8 mouse cellular contexts compared by ENCODE assay signal in the genomic region with DNA sequence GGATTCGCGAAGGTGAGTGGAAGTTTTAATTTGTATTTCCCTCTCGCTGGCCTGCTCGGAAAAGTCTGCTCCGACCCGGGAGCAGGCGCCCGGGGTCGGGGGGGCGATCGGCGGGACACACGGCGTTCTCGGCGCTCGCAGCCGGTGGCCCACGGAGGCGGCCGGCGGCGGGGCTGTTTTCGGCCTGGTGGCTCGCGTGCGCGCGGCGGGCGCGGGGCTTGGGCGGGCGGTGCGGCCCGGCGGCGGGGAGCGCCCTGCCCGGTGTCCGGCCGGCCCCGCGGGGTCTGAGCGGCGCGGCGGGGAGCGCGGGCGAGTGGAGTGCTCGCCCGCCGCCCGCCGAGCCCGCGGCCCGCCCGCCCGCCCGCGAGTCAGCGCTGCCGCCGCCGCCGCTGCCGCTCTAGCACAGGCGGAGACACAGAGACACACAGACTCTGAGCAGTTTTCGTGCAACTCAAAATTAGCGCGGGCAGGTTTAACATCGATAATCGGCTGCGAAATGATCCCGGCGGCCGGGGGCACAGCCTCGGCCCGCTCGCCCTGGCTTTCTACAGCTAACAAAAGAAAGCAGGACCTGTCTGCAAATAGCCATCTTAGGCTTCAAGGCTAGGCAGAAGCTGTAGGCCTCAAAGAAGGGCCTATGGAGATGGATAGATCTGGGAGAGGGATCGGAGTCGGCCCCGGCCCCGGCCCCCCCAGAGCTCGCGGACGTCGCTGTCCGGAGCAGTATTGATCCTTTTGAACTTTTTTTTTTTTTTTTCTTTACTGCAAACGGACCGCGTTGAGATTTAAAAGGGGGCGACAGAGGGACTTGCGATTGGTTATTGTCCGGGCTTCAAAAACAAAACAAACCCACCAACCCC. TPM values are rescaled to one million over a fixed set of nuclear protein-coding genes. Genes with fewer than 3 reads are reported as not detected.
DNase-seq lines count a peak whose midpoint lies in the region; ATAC-seq and TF ChIP-seq lines count a peak whose summit lies in the region.

No protein-coding gene starts in this region.

- no peaks in the 10 kb centered on the region for H3K9me3 ChIP-seq in ES-Bruce4 (replicated peaks; ENCODE audit: control insufficient read depth, insufficient read depth, low read length, poor library complexity, severe bottlenecking)
- no peaks in the 10 kb centered on the region for H3K9me3 ChIP-seq in forebrain, embryonic 12.5 days
- no peaks in the 10 kb centered on the region for H3K9me3 ChIP-seq in lung, embryonic 16.5 days (ENCODE audit: control insufficient read depth, low read length)

- peak overlapping the region; percentile 98 for H3K27ac ChIP-seq in ES-Bruce4 (ENCODE audit: insufficient read depth, low read length)
- peak overlapping the region; percentile 100 for H3K27ac ChIP-seq in forebrain, embryonic 12.5 days
- H3K27ac ChIP-seq in lung, embryonic 16.5 days (ENCODE audit: low read length), result peak overlapping the region; percentile 100

- DNase-seq in brain, embryonic 14.5 days (ENCODE audit: low read depth), result peak; percentile 75
- DNase-seq in heart, postnatal 25 days (ENCODE audit: low spot score), result peak; percentile 23
- peak; percentile 12 for DNase-seq in layer of hippocampus, adult 9-11 months
- peak; percentile 37 for DNase-seq in right cerebral cortex, adult 18-20 months
- DNase-seq in urinary bladder, postnatal 25 days (ENCODE audit: low spot score), result peak; percentile 59

- intact Hi-C loops in heart, postnatal 25 days (cut with DNase I), result loop anchor here (5.0 to 10.0 kb wide), 5 partner anchors 89 to 526 kb away; no protein-coding TSS in a partner anchor

- no peak for TF ChIP-seq POLR2A in ES-Bruce4 (IDR thresholded peaks at IDR 0.05; ENCODE audit: insufficient read depth, low read length)
- TF ChIP-seq POLR2A in brain, embryonic 14.5 days (IDR thresholded peaks at IDR 0.05; ENCODE audit: borderline replicate concordance, extremely low read depth, insufficient read depth, insufficient read length, poor library complexity, severe bottlenecking), result no peak

- ATAC-seq in forebrain, embryonic 12.5 days (ENCODE audit: low FRiP score), result no peak
- no peak for ATAC-seq in lung, embryonic 16.5 days (ENCODE audit: low read depth)

- WGBS in forebrain, embryonic 12.5 days, result under 1% methylated on average over 70 of the region's 97 CpGs
- under 1% methylated on average over 62 of the region's 97 CpGs for WGBS in lung, embryonic 16.5 days

- H3K4me3 ChIP-seq in ES-Bruce4 (ENCODE audit: low read depth, low read length), result peak overlapping the region; percentile 97
- peak overlapping the region; percentile 92 for H3K4me3 ChIP-seq in forebrain, embryonic 12.5 days (replicated peaks)
- peak overlapping the region; percentile 88 for H3K4me3 ChIP-seq in lung, embryonic 16.5 days (ENCODE audit: low read length)

- H3K9ac ChIP-seq in ES-Bruce4 (ENCODE audit: low read depth, poor library complexity, severe bottlenecking), result peak overlapping the region; percentile 100
- H3K9ac ChIP-seq in forebrain, embryonic 12.5 days, result peak overlapping the region; percentile 99
- H3K9ac ChIP-seq in lung, embryonic 16.5 days (ENCODE audit: low read length), result peak overlapping the region; percentile 100

- TF ChIP-seq CTCF in ES-Bruce4 (IDR thresholded peaks at IDR 0.05; ENCODE audit: low read depth, low read length), result no peak
- no peak for TF ChIP-seq CTCF in brain, embryonic 14.5 days (IDR thresholded peaks at IDR 0.05; ENCODE audit: borderline replicate concordance, extremely low read depth, insufficient read depth, insufficient read length)

- no peaks in the 10 kb centered on the region for H3K4me1 ChIP-seq in ES-Bruce4 (ENCODE audit: control insufficient read depth, insufficient read depth, low read length)
- H3K4me1 ChIP-seq in forebrain, embryonic 12.5 days, result peaks cover 20% of the 10 kb centered on the region
- H3K4me1 ChIP-seq in lung, embryonic 16.5 days (replicated peaks; ENCODE audit: control insufficient read depth, insufficient read depth, low read length), result peaks cover 19% of the 10 kb centered on the region

- H3K27me3 ChIP-seq in ES-Bruce4 (ENCODE audit: control insufficient read depth, insufficient read depth, low read length, poor library complexity, severe bottlenecking), result no peaks in the 10 kb centered on the region
- no peaks in the 10 kb centered on the region for H3K27me3 ChIP-seq in forebrain, embryonic 12.5 days
- no peaks in the 10 kb centered on the region for H3K27me3 ChIP-seq in lung, embryonic 16.5 days (ENCODE audit: control insufficient read depth, insufficient read depth, low read depth, low read length)

- H3K36me3 ChIP-seq in ES-Bruce4 (ENCODE audit: control insufficient read depth, insufficient read depth, low read length, poor library complexity, severe bottlenecking), result no peaks in the 10 kb centered on the region; the same call in 1 of the 2 replicates
- no peaks in the 10 kb centered on the region for H3K36me3 ChIP-seq in forebrain, embryonic 12.5 days (replicated peaks)
- H3K36me3 ChIP-seq in lung, embryonic 16.5 days (ENCODE audit: control insufficient read depth, insufficient read depth, low read length), result peaks cover 2% of the 10 kb centered on the region; the same call in 1 of the 2 replicates

- TF ChIP-seq EP300 in ES-Bruce4 (IDR thresholded peaks at IDR 0.05; ENCODE audit: insufficient read depth, low read depth, low read length), result no peak

- H3K4me2 ChIP-seq in forebrain, embryonic 12.5 days, result peak overlapping the region; percentile 84
- peak overlapping the region; percentile 90 for H3K4me2 ChIP-seq in lung, embryonic 16.5 days (ENCODE audit: low read depth, low read length)

RNA-seq across cellular contexts. Expression of gene Arid2, which starts 0.9 kb away (rescaled TPM):
- polyA plus RNA-seq in ES-Bruce4 (2011; ENCODE audit: insufficient read depth, insufficient read length, low read depth, missing spikeins), result 78.4 and 81.5 TPM in 2 replicates
- polyA plus RNA-seq in brain, embryonic 14.5 days (2012; rRNA removed), result 34.8 and 44.2 TPM in 2 replicates
- polyA plus RNA-seq in forebrain, embryonic 12.5 days (2016; fragmentation: Nextera tagmentation; extraction: Ambion mirVana), result 38.7 and 41.7 TPM in 2 replicates
- total RNA-seq in heart, postnatal 25 days (2021), result 10 to 100 TPM; 21.0 to 26.9 TPM
- 20.8 and 21.5 TPM in 2 replicates for polyA plus RNA-seq in lung, embryonic 16.5 days (2015; fragmentation: Nextera tagmentation; extraction: Ambion mirVana)

Comparison
In these comparisons a context has a peak if more than half of its experiments do, and no peak if none do; other contexts are left out.
1. DNase-seq: peak in every context shown above with its lines; median percentile 75 in brain, embryonic 14.5 days; 59 in urinary bladder, postnatal 25 days; 37 in right cerebral cortex, adult 18-20 months; 23 in heart, postnatal 25 days; 12 in layer of hippocampus, adult 9-11 months.